Mouse (Mus musculus) midbrain, embryonic 14.5 days (tissue): ENCODE data around the gene Ccnyl1. TPM values are rescaled to one million over a fixed set of nuclear protein-coding genes. Genes with fewer than 3 reads are reported as not detected.
A peak's percentile ranks its signal among the peaks of the same experiment; 100 is the strongest.

ENCODE experiments used
- ATAC-seq: fragments of 200-750 bp; cut with Nextera tagmentation; 2 replicates; pipeline ENCODE4 v1.8.0; 2017; ENCODE audit warnings: moderate number of reproducible peaks, moderate library complexity; ENCODE audit not compliant: low FRiP score, low TSS enrichment
- DNase-seq: peaks from one replicate; pipeline ENCODE4 v3.0.0-alpha.2; 2015
- H3K27ac ChIP-seq: fragments of 300-500 bp; sonication (generic); replicated peaks from 2 replicates; pipeline ENCODE4 v1.5.1; 2014; ENCODE audit warnings: mild to moderate bottlenecking, low read depth, low read length, moderate library complexity
- H3K27me3 ChIP-seq: fragments of 300-500 bp; sonication (generic); 2 replicates; pipeline ENCODE4 v1.6.1; 2014; ENCODE audit warnings: low read length, control low read depth, mixed read lengths; ENCODE audit not compliant: control insufficient read depth, insufficient read depth
- H3K36me3 ChIP-seq: fragments of 300-500 bp; sonication (generic); 2 replicates; pipeline ENCODE4 v1.6.1; 2014; ENCODE audit warnings: low read length, control low read depth; ENCODE audit not compliant: control insufficient read depth, insufficient read depth
- H3K4me1 ChIP-seq: fragments of 300-500 bp; sonication (generic); 2 replicates; pipeline ENCODE4 v1.6.1; 2014; ENCODE audit warnings: mild to moderate bottlenecking, antibody characterized with exemption, low read length, control low read depth; ENCODE audit not compliant: control insufficient read depth, insufficient read depth
- H3K4me2 ChIP-seq: fragments of 300-500 bp; sonication (generic); 2 replicates; pipeline ENCODE4 v1.6.1; 2014; ENCODE audit warnings: mild to moderate bottlenecking, low read length, moderate library complexity
- H3K4me3 ChIP-seq: fragments of 300-500 bp; sonication (generic); replicated peaks from 2 replicates; pipeline ENCODE4 v1.5.1; 2014; ENCODE audit warnings: low read depth, low read length
- H3K9ac ChIP-seq: fragments of 300-500 bp; sonication (generic); replicated peaks from 2 replicates; pipeline ENCODE4 v1.6.1; 2014; ENCODE audit warnings: mild to moderate bottlenecking, low read length, moderate library complexity
- H3K9me3 ChIP-seq: fragments of 300-500 bp; sonication (generic); 2 replicates; pipeline ENCODE4 v1.6.1; 2016; ENCODE audit warnings: low read length, control low read depth, mixed read lengths; ENCODE audit not compliant: control insufficient read depth
- WGBS: fragments of 180-500 bp; shearing (Covaris S2); extraction: QIAGEN DNeasy Blood & Tissue Kit; methylation state at CpG from one replicate; pipeline ENCODE4 v1.1.7; 2014; 5-methylcytosine and 5-hydroxymethylcytosine counted together
- polyA plus RNA-seq: library from polyadenylated mRNA; unstranded; fragments of >200 nt; fragmentation: Nextera tagmentation; extraction: Ambion mirVana; gene quantifications from 2 replicates; pipeline ENCODE4 v1.2.1, GENCODE M21; 2014

The Ccnyl1 gene
- polyA plus RNA-seq, 1 experiment from 2014 or later = 9.4 TPM

GRCm38 (mm10) chr1:64715458-64715857, 25.2 kb downstream of the Ccnyl1 start:
- Histone ChIP-seq H3K36me3 (peaks cover 30% of the 10 kb centered on the region), H3K27ac (no peak overlapping the region), H3K9me3 (no peaks in the 10 kb centered on the region), H3K9ac (no peak overlapping the region), H3K4me1 (no peaks in the 10 kb centered on the region), H3K4me3 (no peak overlapping the region), H3K27me3 (no peaks in the 10 kb centered on the region), H3K4me2 (no peak overlapping the region)
- DNase-seq (no peak), ATAC-seq (no peak)
- 79% methylated on average over 2 of the region's 2 CpGs for WGBS

GRCm38 (mm10) chr1:64716589-64717304, 26.5 kb downstream of the Ccnyl1 start:
- DNase-seq (no peak), ATAC-seq (no peak)
- Histone ChIP-seq H3K4me3 (no peak overlapping the region), H3K4me1 (no peaks in the 10 kb centered on the region), H3K9ac (no peak overlapping the region), H3K27ac (no peak overlapping the region), H3K9me3 (no peaks in the 10 kb centered on the region), H3K27me3 (no peaks in the 10 kb centered on the region), H3K4me2 (no peak overlapping the region), H3K36me3 (peaks cover 37% of the 10 kb centered on the region)
- 92% methylated on average over 7 of the region's 7 CpGs for WGBS

- peaks cover 43% of the 10 kb centered on the region for H3K36me3 ChIP-seq
- no peak overlapping the region for H3K27ac ChIP-seq
- H3K4me1 ChIP-seq = no peaks in the 10 kb centered on the region
- H3K27me3 ChIP-seq = no peaks in the 10 kb centered on the region
- H3K9ac ChIP-seq = no peak overlapping the region
- DNase-seq = peak; percentile 74
- no peaks in the 10 kb centered on the region for H3K9me3 ChIP-seq
- no peak; the same call in 1 of the 2 replicates for ATAC-seq
- H3K4me2 ChIP-seq = no peak overlapping the region
- no peak overlapping the region for H3K4me3 ChIP-seq
Observed at GRCm38 (mm10) chr1:64717504-64717903, 27.2 kb downstream of the Ccnyl1 start.

- H3K27me3 ChIP-seq = no peaks in the 10 kb centered on the region
- 61% methylated on average over 10 of the region's 10 CpGs for WGBS
- H3K4me2 ChIP-seq = no peak overlapping the region
- DNase-seq (peak; percentile 30), ATAC-seq (no peak)
- no peaks in the 10 kb centered on the region for H3K9me3 ChIP-seq
- no peak overlapping the region for H3K4me3 ChIP-seq
- no peaks in the 10 kb centered on the region for H3K4me1 ChIP-seq
- H3K36me3 ChIP-seq = peaks cover 39% of the 10 kb centered on the region
- no peak overlapping the region for H3K9ac ChIP-seq
- no peak overlapping the region for H3K27ac ChIP-seq
Observed at GRCm38 (mm10) chr1:64721034-64721587, 30.9 kb downstream of the Ccnyl1 start.

- H3K27me3 ChIP-seq = peaks cover 23% of the 10 kb centered on the region
- peaks cover 3% of the 10 kb centered on the region; the same call in 1 of the 2 replicates for H3K36me3 ChIP-seq
- H3K9ac ChIP-seq = no peak overlapping the region
- ATAC-seq (no peak), DNase-seq (no peak)
- no peak overlapping the region for H3K27ac ChIP-seq
- H3K4me1 ChIP-seq = peaks cover 6% of the 10 kb centered on the region
- 59% methylated on average over 4 of the region's 4 CpGs for WGBS
- H3K4me3 ChIP-seq = no peak overlapping the region
- no peaks in the 10 kb centered on the region for H3K9me3 ChIP-seq
- H3K4me2 ChIP-seq = no peak overlapping the region
Observed at GRCm38 (mm10) chr1:64730046-64730445, 39.8 kb downstream of the Ccnyl1 start.

- peaks cover 37% of the 10 kb centered on the region for H3K27me3 ChIP-seq
- no peaks in the 10 kb centered on the region for H3K9me3 ChIP-seq
- H3K4me1 ChIP-seq = peaks cover 11% of the 10 kb centered on the region
- 66% methylated on average over 16 of the region's 16 CpGs for WGBS
- no peak for ATAC-seq
- H3K27ac ChIP-seq = no peak overlapping the region
- no peak overlapping the region for H3K4me3 ChIP-seq
- no peak overlapping the region for H3K9ac ChIP-seq
- no peaks in the 10 kb centered on the region for H3K36me3 ChIP-seq
- DNase-seq = peak; percentile 32
- peak overlapping the region; percentile 14; the same call in 1 of the 2 replicates for H3K4me2 ChIP-seq
Observed at GRCm38 (mm10) chr1:64731341-64732020, 41.2 kb downstream of the Ccnyl1 start.

GRCm38 (mm10) chr1:64732161-64732560, 41.9 kb downstream of the Ccnyl1 start:
- Histone ChIP-seq H3K36me3 (no peaks in the 10 kb centered on the region), H3K27me3 (peaks cover 44% of the 10 kb centered on the region), H3K4me1 (peaks cover 18% of the 10 kb centered on the region), H3K9me3 (no peaks in the 10 kb centered on the region), H3K4me2 (no peak overlapping the region), H3K9ac (no peak overlapping the region), H3K27ac (no peak overlapping the region), H3K4me3 (no peak overlapping the region)
- DNase-seq = no peak
- WGBS = 43% methylated on average over 10 of the region's 10 CpGs
- ATAC-seq = no peak

GRCm38 (mm10) chr1:64732637-64733200, 42.5 kb downstream of the Ccnyl1 start:
- no peaks in the 10 kb centered on the region for H3K9me3 ChIP-seq
- ATAC-seq (no peak), DNase-seq (no peak)
- peaks cover 49% of the 10 kb centered on the region for H3K27me3 ChIP-seq
- H3K4me3 ChIP-seq = no peak overlapping the region
- 58% methylated on average over 7 of the region's 7 CpGs for WGBS
- peaks cover 19% of the 10 kb centered on the region for H3K4me1 ChIP-seq
- no peak overlapping the region for H3K27ac ChIP-seq
- no peaks in the 10 kb centered on the region for H3K36me3 ChIP-seq
- H3K4me2 ChIP-seq = no peak overlapping the region
- H3K9ac ChIP-seq = no peak overlapping the region
